Mouse (Mus musculus) small intestine, adult 2 months (tissue): ENCODE data around the gene Negr1.

Source experiments
- CTCF ChIP-seq: fragments of 200-500 bp; IDR thresholded peaks from 2 replicates; pipeline ENCODE4 v1.5.1; 2012; ENCODE audit warnings: low read depth, mild to moderate bottlenecking, control low read depth, inconsistent platforms, low read length, moderate library complexity, mixed read lengths; ENCODE audit not compliant: insufficient replicate concordance, insufficient read length; ENCODE audit errors: extremely low read depth
- POLR2A ChIP-seq: fragments of 200-500 bp; IDR thresholded peaks from 2 replicates; pipeline ENCODE4 v1.6.1; 2012; ENCODE audit warnings: low read depth, mild to moderate bottlenecking, control low read depth, inconsistent platforms, low read length, moderate library complexity

DNA sequence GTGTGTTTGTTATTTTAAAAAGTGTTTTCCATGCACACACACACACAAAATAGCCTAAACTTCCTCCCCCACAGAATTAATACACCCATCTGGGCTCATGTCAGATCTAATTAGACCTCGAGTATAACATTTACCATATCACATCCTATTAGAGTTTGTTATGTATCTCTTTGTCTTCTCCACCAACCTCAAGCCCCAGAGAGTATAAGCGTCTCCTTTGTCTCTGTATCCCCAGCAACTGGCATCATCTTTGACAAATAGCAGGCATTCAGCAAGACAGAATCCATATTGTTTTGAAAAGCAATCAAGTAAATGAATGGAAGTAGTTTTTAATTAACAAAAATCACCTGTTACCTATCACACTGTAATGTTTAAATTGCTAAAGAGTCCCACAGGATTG, 67.0 kb downstream of the Negr1 start:
- TF ChIP-seq POLR2A (no peak), CTCF (no peak)
